ENCODE assay signal across 32 mouse cellular contexts in the genomic region with DNA sequence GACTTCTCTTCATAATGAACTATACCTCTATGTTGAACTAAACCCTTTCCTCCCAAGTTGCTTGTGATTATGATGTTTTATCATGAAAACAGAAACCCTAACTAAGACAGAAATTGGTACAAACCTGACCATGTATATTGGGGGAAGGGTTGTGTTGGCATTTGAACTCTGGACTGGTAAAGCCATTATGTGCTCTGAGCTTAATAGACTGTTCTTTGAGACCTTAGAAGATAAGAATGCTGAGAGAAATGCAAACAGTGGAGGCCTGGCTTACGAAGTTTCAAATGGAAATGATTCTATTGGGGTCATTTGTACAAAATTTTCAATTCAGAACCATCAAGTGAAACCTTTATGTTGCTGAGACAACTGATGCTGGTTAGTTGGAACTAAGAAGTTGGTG.
"Had no signal": no experiment of that assay in that cellular context is flagged by ENCODE, and none has a peak within 500 bp of the region (broad histone marks: within the 10 kb centered on the region; RNA-seq: fewer than 3 reads in every experiment).

No protein-coding gene starts in this region.

- ATAC-seq: liver, embryonic 12.5 days; liver, postnatal 0 days; lung, postnatal 0 days; midbrain, embryonic 13.5 days; midbrain, embryonic 15.5 days; midbrain, embryonic 16.5 days had no signal

- H3K9me3 ChIP-seq: limb, embryonic 10.5 days; limb, embryonic 12.5 days; limb, embryonic 13.5 days; limb, embryonic 15.5 days; liver, embryonic 12.5 days; liver, embryonic 13.5 days; liver, embryonic 15.5 days; lung, embryonic 15.5 days; megakaryocyte, embryonic 14.5 days; midbrain, embryonic 10.5 days; midbrain, embryonic 12.5 days; midbrain, embryonic 13.5 days; midbrain, embryonic 15.5 days; neural tube, embryonic 12.5 days had no signal

- H3K27me3 ChIP-seq: limb, embryonic 15.5 days; liver, embryonic 12.5 days; liver, embryonic 15.5 days; midbrain, embryonic 15.5 days; neural tube, embryonic 12.5 days had no signal

- H3K9ac ChIP-seq: limb, embryonic 12.5 days; limb, embryonic 13.5 days; limb, embryonic 15.5 days; liver, embryonic 12.5 days; liver, embryonic 13.5 days; liver, embryonic 14.5 days; liver, embryonic 15.5 days; liver, postnatal 0 days; lung, embryonic 14.5 days; lung, embryonic 15.5 days; midbrain, embryonic 12.5 days; midbrain, embryonic 13.5 days; midbrain, embryonic 15.5 days; neural tube, embryonic 12.5 days had no signal

- H3K4me3 ChIP-seq: limb, embryonic 10.5 days; limb, embryonic 12.5 days; limb, embryonic 13.5 days; limb, embryonic 15.5 days; liver, embryonic 12.5 days; liver, embryonic 13.5 days; liver, embryonic 15.5 days; lung, embryonic 15.5 days; megakaryocyte, embryonic 14.5 days; midbrain, embryonic 10.5 days; midbrain, embryonic 12.5 days; midbrain, embryonic 13.5 days; midbrain, embryonic 15.5 days; myocyte; neural tube, embryonic 12.5 days had no signal

- H3K36me3 ChIP-seq: limb, embryonic 10.5 days; limb, embryonic 12.5 days; limb, embryonic 13.5 days; limb, embryonic 15.5 days; liver, embryonic 12.5 days; liver, embryonic 13.5 days; liver, embryonic 15.5 days; lung, embryonic 15.5 days; midbrain, embryonic 10.5 days; midbrain, embryonic 12.5 days; midbrain, embryonic 13.5 days; midbrain, embryonic 15.5 days; neural tube, embryonic 12.5 days had no signal

- H3K27ac ChIP-seq: limb, embryonic 10.5 days; limb, embryonic 12.5 days; limb, embryonic 13.5 days; limb, embryonic 15.5 days; liver, embryonic 12.5 days; liver, embryonic 13.5 days; liver, embryonic 14.5 days; liver, embryonic 15.5 days; lung, embryonic 15.5 days; macrophage; midbrain, embryonic 10.5 days; midbrain, embryonic 12.5 days; midbrain, embryonic 13.5 days; midbrain, embryonic 15.5 days; neural tube, embryonic 12.5 days had no signal

- H3K4me1 ChIP-seq: limb, embryonic 10.5 days; limb, embryonic 12.5 days; limb, embryonic 13.5 days; limb, embryonic 15.5 days; liver, embryonic 12.5 days; liver, embryonic 13.5 days; liver, embryonic 15.5 days; lung, embryonic 15.5 days; midbrain, embryonic 10.5 days; midbrain, embryonic 12.5 days; midbrain, embryonic 13.5 days; midbrain, embryonic 15.5 days; neural tube, embryonic 12.5 days had no signal

- DNase-seq: left cerebral cortex, postnatal 4 days; liver; liver, embryonic 13.5 days; liver, postnatal 0 days; lung, adult 18-20 months; lung, adult 2 months; lung, embryonic 14.5 days; lung, postnatal 10 days; lung, postnatal 14 days; lung, postnatal 36 days; lung, postnatal 4 days; midbrain, embryonic 14.5 days had no signal

- H3K4me2 ChIP-seq: limb, embryonic 12.5 days; limb, embryonic 13.5 days; limb, embryonic 15.5 days; liver, embryonic 11.5 days; liver, embryonic 12.5 days; liver, embryonic 13.5 days; liver, embryonic 15.5 days; lung, embryonic 14.5 days; lung, embryonic 15.5 days; midbrain, embryonic 11.5 days; midbrain, embryonic 12.5 days; midbrain, embryonic 13.5 days; midbrain, embryonic 15.5 days; neural tube, embryonic 12.5 days had no signal
